Mouse (Mus musculus): Measurements from ENCODE around the gene Plekhd1. TPM values are rescaled to one million over a fixed set of nuclear protein-coding genes. Genes with fewer than 3 reads are reported as not detected.

Plekhd1 gene
- polyA plus RNA-seq (2014; fragmentation: Nextera tagmentation; extraction: Ambion mirVana) = 0.70 and 1.1 TPM in 2 replicates

DNA sequence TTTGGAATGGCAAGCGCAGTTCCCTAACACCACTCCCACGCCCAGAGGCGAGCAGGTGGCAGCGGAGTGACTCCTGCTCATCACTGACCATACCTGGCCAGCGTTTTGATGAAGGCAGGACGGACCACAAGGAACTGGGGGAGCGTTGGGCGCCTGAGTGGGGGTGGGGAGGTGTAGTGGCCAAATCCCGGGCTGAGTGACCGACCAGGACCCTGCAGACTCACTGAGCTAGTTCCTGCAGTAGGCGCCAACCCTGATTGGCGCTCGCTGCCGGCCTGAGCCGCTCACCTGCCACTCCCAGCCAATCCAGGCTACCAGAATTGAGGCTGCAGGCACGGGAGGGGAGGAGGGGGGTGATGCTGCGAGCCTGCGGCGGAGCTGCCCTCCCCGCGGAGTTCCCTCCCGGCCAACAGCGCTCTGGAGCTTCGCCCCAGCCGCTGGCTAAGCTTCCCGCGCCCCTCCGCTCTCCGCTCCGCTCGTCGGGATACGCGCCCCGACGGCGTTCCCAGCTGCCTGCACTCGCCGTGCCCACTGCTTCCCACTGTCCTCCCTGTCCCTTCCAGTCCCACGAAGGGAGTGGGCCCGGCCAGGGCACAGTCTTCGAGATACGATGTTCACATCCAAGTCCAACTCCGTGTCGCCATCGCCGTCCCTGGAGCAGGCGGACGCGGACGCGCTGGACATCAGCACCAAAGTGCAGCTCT lies at the start of gene Plekhd1:
Gene Plekhd1 (plus strand): TSS at position 323 of the 704 bp plus-strand sequence.
- Histone ChIP-seq H3K9me3 (ENCODE audit: control insufficient read depth, low read length) (no peaks in the 10 kb centered on the region), H3K4me1 (replicated peaks; ENCODE audit: control insufficient read depth, insufficient read depth, low read length) (peaks cover 5% of the 10 kb centered on the region; the same call in 1 of the 2 replicates), H3K4me3 (ENCODE audit: low read depth, low read length) (peak within 1 kb of the TSS; percentile 42), H3K36me3 (ENCODE audit: control insufficient read depth, insufficient read depth, low read length) (no peaks in the 10 kb centered on the region), H3K27me3 (replicated peaks; ENCODE audit: control insufficient read depth, insufficient read depth, low read length) (peaks cover 53% of the 10 kb centered on the region), H3K4me2 (peak within 1 kb of the TSS; percentile 67), H3K27ac (ENCODE audit: low read depth, low read length) (no peak within 1 kb of the TSS), H3K9ac (ENCODE audit: low read depth, low read length) (no peak within 1 kb of the TSS)
- ATAC-seq (replicated peaks; ENCODE audit: low FRiP score) (peak; percentile 62), DNase-seq (ENCODE audit: low spot score) (peak; percentile 50)
- 5% methylated on average over 49 of the region's 52 CpGs for WGBS

DNA sequence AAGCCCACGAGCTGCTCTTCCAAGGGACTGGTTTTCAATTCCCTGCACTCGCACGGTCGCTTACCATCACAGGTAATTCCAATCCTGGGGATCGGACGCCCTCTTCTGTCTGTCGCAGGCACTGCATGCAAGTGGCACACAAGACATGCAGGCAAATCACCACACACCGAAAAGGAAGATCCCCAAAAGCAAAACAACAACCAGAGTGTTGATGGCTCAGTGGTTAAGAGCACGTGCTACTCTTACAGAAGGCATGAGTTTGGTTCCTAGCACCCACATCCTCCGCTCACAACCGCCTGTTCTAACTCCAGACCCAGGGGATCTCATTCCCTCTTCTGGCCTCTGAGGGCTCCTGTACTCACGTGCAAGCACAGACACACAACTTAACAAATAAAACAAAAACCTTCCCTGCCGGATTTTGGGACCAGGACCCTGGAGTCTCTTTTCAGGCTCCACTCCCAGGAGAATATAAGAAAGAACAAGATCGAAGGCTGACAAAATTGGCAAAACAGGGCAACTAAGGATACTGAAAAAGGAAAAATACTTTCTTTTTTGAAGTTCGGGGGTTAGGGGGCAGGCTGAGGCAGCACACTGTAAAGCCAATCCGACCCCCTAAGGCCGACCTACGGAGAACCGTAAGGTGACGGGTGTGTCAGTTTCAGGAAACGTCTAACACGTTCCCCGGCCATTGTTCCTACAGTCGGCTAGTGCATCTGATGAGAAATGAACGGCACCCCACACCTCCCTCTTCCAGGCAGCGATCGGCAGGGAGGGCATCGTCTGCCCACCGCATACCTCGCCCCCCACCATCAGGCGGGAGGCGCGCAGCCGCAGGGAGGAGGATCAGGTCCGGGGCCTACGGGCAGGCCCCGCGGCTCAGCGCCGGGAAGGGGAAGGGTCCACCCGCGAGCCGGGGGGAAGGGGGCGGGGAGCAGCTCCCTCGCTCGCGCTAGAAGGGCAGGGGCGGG lies 49.4 kb upstream of the Plekhd1 start:
- Histone ChIP-seq H3K27me3 (replicated peaks; ENCODE audit: control insufficient read depth, insufficient read depth, low read length) (no peaks in the 10 kb centered on the region), H3K9me3 (ENCODE audit: control insufficient read depth, low read length) (no peaks in the 10 kb centered on the region), H3K4me3 (ENCODE audit: low read depth, low read length) (peak overlapping the region; percentile 97), H3K4me2 (peak overlapping the region; percentile 78), H3K36me3 (ENCODE audit: control insufficient read depth, insufficient read depth, low read length) (peaks cover 17% of the 10 kb centered on the region), H3K4me1 (replicated peaks; ENCODE audit: control insufficient read depth, insufficient read depth, low read length) (peaks cover 25% of the 10 kb centered on the region), H3K9ac (ENCODE audit: low read depth, low read length) (peak overlapping the region; percentile 99), H3K27ac (ENCODE audit: low read depth, low read length) (peak overlapping the region; percentile 89)
- 2% methylated on average over 47 of the region's 48 CpGs for WGBS
- DNase-seq (ENCODE audit: low spot score) (peak; percentile 83), ATAC-seq (replicated peaks; ENCODE audit: low FRiP score) (peak; percentile 45)

GRCm38 (mm10) chr12:80643693-80644505 lies 48.5 kb upstream of the Plekhd1 start, which contains the start of the genes Slc39a9 and Erh:
TSS of gene Slc39a9 (plus strand) at chr12:80643883.
TSS of gene Erh (minus strand) at chr12:80644341.
- Histone ChIP-seq H3K9me3 (ENCODE audit: control insufficient read depth, low read length) (no peaks in the 10 kb centered on the region), H3K27me3 (replicated peaks; ENCODE audit: control insufficient read depth, insufficient read depth, low read length) (no peaks in the 10 kb centered on the region), H3K4me1 (replicated peaks; ENCODE audit: control insufficient read depth, insufficient read depth, low read length) (peaks cover 25% of the 10 kb centered on the region), H3K9ac (ENCODE audit: low read depth, low read length) (peak within 1 kb of the TSS; percentile 99), H3K4me3 (ENCODE audit: low read depth, low read length) (peak within 1 kb of the TSS; percentile 97), H3K4me2 (peak within 1 kb of the TSS; percentile 78), H3K36me3 (ENCODE audit: control insufficient read depth, insufficient read depth, low read length) (peaks cover 12% of the 10 kb centered on the region), H3K27ac (ENCODE audit: low read depth, low read length) (peak within 1 kb of the TSS; percentile 89)
- ATAC-seq (replicated peaks; ENCODE audit: low FRiP score) (peak; percentile 96), DNase-seq (ENCODE audit: low spot score) (peak; percentile 91)
- WGBS = under 1% methylated on average over 50 of the region's 50 CpGs

GRCm38 (mm10) chr12:80644506-80644868 lies 47.9 kb upstream of the Plekhd1 start:
- peak overlapping the region; percentile 99 for H3K9ac ChIP-seq (ENCODE audit: low read depth, low read length)
- H3K27me3 ChIP-seq (replicated peaks; ENCODE audit: control insufficient read depth, insufficient read depth, low read length) = no peaks in the 10 kb centered on the region
- WGBS = 7% methylated on average over 18 of the region's 18 CpGs
- H3K4me3 ChIP-seq (ENCODE audit: low read depth, low read length) = peak overlapping the region; percentile 97
- H3K9me3 ChIP-seq (ENCODE audit: control insufficient read depth, low read length) = no peaks in the 10 kb centered on the region
- ATAC-seq (replicated peaks; ENCODE audit: low FRiP score) = no peak; the same call in 1 of the 2 replicates
- H3K27ac ChIP-seq (ENCODE audit: low read depth, low read length) = peak overlapping the region; percentile 89; the same call in 1 of the 2 replicates
- peaks cover 7% of the 10 kb centered on the region for H3K36me3 ChIP-seq (ENCODE audit: control insufficient read depth, insufficient read depth, low read length)
- H3K4me2 ChIP-seq = peak overlapping the region; percentile 78
- DNase-seq (ENCODE audit: low spot score) = no peak
- H3K4me1 ChIP-seq (replicated peaks; ENCODE audit: control insufficient read depth, insufficient read depth, low read length) = peaks cover 25% of the 10 kb centered on the region

- Histone ChIP-seq H3K4me1 (replicated peaks; ENCODE audit: control insufficient read depth, insufficient read depth, low read length) (peaks cover 25% of the 10 kb centered on the region), H3K9me3 (ENCODE audit: control insufficient read depth, low read length) (no peaks in the 10 kb centered on the region)
- no peak for DNase-seq (ENCODE audit: low spot score)
Measured at GRCm38 (mm10) chr12:80646377-80646776, 46.0 kb upstream of the Plekhd1 start.

DNA sequence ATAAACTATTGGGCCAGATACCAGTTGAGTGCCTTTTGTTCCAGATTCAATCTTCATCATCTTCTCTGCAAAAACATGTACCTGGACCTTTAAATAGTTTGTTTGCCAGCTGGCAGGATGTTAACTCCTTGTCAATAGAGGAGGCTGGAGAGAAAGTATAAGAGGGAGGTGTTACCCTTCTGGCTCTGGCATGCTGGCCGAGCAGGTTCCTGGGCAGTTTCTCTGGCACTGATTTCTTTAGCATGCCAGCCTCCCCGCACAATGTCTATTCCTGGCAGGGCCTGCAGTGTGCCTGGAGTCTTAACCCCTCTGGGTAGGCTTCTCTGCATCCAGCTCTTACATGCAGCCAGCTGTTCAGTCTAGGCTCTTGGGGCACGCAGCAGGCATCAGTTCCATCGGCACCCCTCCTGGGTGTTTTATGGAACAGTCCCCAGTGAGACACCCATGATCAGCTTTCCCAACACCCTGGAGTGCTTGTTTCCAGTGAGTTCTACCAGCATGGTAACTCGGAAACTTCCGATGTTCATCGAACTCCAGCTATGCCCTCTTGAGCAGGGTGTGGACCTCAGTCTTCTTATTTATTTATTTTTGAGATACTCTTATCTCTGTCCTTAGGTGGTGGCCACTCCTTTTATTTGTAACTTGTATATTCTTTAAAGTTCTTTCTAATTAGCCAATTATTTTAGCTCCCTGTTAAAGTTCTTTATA lies 38.3 kb upstream of the Plekhd1 start:
- ATAC-seq (replicated peaks; ENCODE audit: low FRiP score) (no peak), DNase-seq (ENCODE audit: low spot score) (no peak)
- Histone ChIP-seq H3K9ac (ENCODE audit: low read depth, low read length) (no peak overlapping the region), H3K4me1 (replicated peaks; ENCODE audit: control insufficient read depth, insufficient read depth, low read length) (peaks cover 5% of the 10 kb centered on the region; the same call in 1 of the 2 replicates), H3K9me3 (ENCODE audit: control insufficient read depth, low read length) (no peaks in the 10 kb centered on the region), H3K27me3 (replicated peaks; ENCODE audit: control insufficient read depth, insufficient read depth, low read length) (no peaks in the 10 kb centered on the region), H3K27ac (ENCODE audit: low read depth, low read length) (no peak overlapping the region), H3K4me2 (no peak overlapping the region), H3K36me3 (ENCODE audit: control insufficient read depth, insufficient read depth, low read length) (no peaks in the 10 kb centered on the region; the same call in 1 of the 2 replicates), H3K4me3 (ENCODE audit: low read depth, low read length) (no peak overlapping the region)
- 89% methylated on average over 7 of the region's 7 CpGs for WGBS

More at GRCm38 (mm10) chr12:80646377-80646776, 46.0 kb upstream of the Plekhd1 start:
- Histone ChIP-seq H3K27me3 (replicated peaks; ENCODE audit: control insufficient read depth, insufficient read depth, low read length) (no peaks in the 10 kb centered on the region), H3K4me3 (ENCODE audit: low read depth, low read length) (peak overlapping the region; percentile 6; the same call in 1 of the 2 replicates), H3K27ac (ENCODE audit: low read depth, low read length) (no peak overlapping the region), H3K4me2 (peak overlapping the region; percentile 78), H3K9ac (ENCODE audit: low read depth, low read length) (no peak overlapping the region), H3K36me3 (ENCODE audit: control insufficient read depth, insufficient read depth, low read length) (no peaks in the 10 kb centered on the region; the same call in 1 of the 2 replicates)
- 97% methylated on average over 3 of the region's 3 CpGs for WGBS
- no peak for ATAC-seq (replicated peaks; ENCODE audit: low FRiP score)

GRCm38 (mm10) chr12:80654659-80655025 lies 37.7 kb upstream of the Plekhd1 start:
- Histone ChIP-seq H3K9ac (ENCODE audit: low read depth, low read length) (no peak overlapping the region), H3K4me1 (replicated peaks; ENCODE audit: control insufficient read depth, insufficient read depth, low read length) (peaks cover 5% of the 10 kb centered on the region; the same call in 1 of the 2 replicates), H3K27ac (ENCODE audit: low read depth, low read length) (no peak overlapping the region), H3K4me2 (no peak overlapping the region), H3K27me3 (replicated peaks; ENCODE audit: control insufficient read depth, insufficient read depth, low read length) (no peaks in the 10 kb centered on the region), H3K36me3 (ENCODE audit: control insufficient read depth, insufficient read depth, low read length) (no peaks in the 10 kb centered on the region; the same call in 1 of the 2 replicates), H3K4me3 (ENCODE audit: low read depth, low read length) (no peak overlapping the region), H3K9me3 (ENCODE audit: control insufficient read depth, low read length) (no peaks in the 10 kb centered on the region)
- 90% methylated on average over 3 of the region's 3 CpGs for WGBS
- no peak for DNase-seq (ENCODE audit: low spot score)
- ATAC-seq (replicated peaks; ENCODE audit: low FRiP score) = no peak

Measured in liver, embryonic 11.5 days (tissue).